Mouse (Mus musculus) stomach, embryonic 15.5 days (tissue): ENCODE measurements around the gene Alk. TPM values are rescaled to one million over a fixed set of nuclear protein-coding genes. Genes with fewer than 3 reads are reported as not detected.

ENCODE experiments used
- ATAC-seq: fragments of 200-750 bp; cut with Nextera tagmentation; 2 replicates; pipeline ENCODE4 v1.8.0; 2017; ENCODE audit warnings: low read depth, moderate number of reproducible peaks, moderate TSS enrichment; ENCODE audit not compliant: insufficient read depth, low FRiP score
- H3K27ac ChIP-seq: fragments of 300-500 bp; sonication (generic); 2 replicates; pipeline ENCODE4 v1.5.1; 2015; ENCODE audit warnings: mild to moderate bottlenecking, inconsistent platforms
- H3K27me3 ChIP-seq: fragments of 300-500 bp; sonication (generic); replicated peaks from 2 replicates; pipeline ENCODE4 v1.6.1; 2015; ENCODE audit warnings: inconsistent platforms
- H3K36me3 ChIP-seq: fragments of 300-500 bp; sonication (generic); 2 replicates; pipeline ENCODE4 v1.6.1; 2015; ENCODE audit warnings: inconsistent platforms
- H3K4me1 ChIP-seq: fragments of 300-500 bp; sonication (generic); 2 replicates; pipeline ENCODE4 v1.6.1; 2015; ENCODE audit warnings: inconsistent platforms
- H3K4me2 ChIP-seq: fragments of 300-500 bp; sonication (generic); 2 replicates; pipeline ENCODE4 v1.6.1; 2015; ENCODE audit warnings: mild to moderate bottlenecking, inconsistent platforms
- H3K4me3 ChIP-seq: fragments of 300-500 bp; sonication (generic); replicated peaks from 2 replicates; pipeline ENCODE4 v1.5.1; 2015; ENCODE audit warnings: inconsistent platforms
- H3K9ac ChIP-seq: fragments of 300-500 bp; sonication (generic); 2 replicates; pipeline ENCODE4 v1.6.1; 2015; ENCODE audit warnings: inconsistent platforms
- H3K9me3 ChIP-seq: fragments of 300-500 bp; sonication (generic); 2 replicates; pipeline ENCODE4 v1.6.1; 2016; ENCODE audit warnings: inconsistent platforms
- WGBS: fragments of 180-500 bp; shearing (Covaris S2); methylation state at CpG from one replicate; pipeline ENCODE4 v1.1.7; 2015; 5-methylcytosine and 5-hydroxymethylcytosine counted together
- polyA plus RNA-seq: library from polyadenylated mRNA; unstranded; fragments of >200 nt; fragmentation: Nextera tagmentation; extraction: Ambion mirVana; gene quantifications from 2 replicates; pipeline ENCODE4 v1.2.1, GENCODE M21; 2015

Gene Alk
- polyA plus RNA-seq, 1 experiment from 2014 or later: 1.7 TPM

GRCm38 (mm10) chr17:72230891-72231290 lies 373.5 kb downstream of the Alk start:
- Histone ChIP-seq H3K27ac (no peak overlapping the region), H3K36me3 (no peaks in the 10 kb centered on the region), H3K4me1 (no peaks in the 10 kb centered on the region), H3K4me2 (no peak overlapping the region), H3K9me3 (no peaks in the 10 kb centered on the region), H3K27me3 (no peaks in the 10 kb centered on the region), H3K9ac (no peak overlapping the region), H3K4me3 (no peak overlapping the region)
- ATAC-seq: no peak
- 82% methylated on average over 7 of the region's 7 CpGs for WGBS

- Histone ChIP-seq H3K4me3 (no peak overlapping the region), H3K4me2 (no peak overlapping the region), H3K9me3 (no peaks in the 10 kb centered on the region), H3K27ac (no peak overlapping the region), H3K4me1 (no peaks in the 10 kb centered on the region), H3K27me3 (no peaks in the 10 kb centered on the region), H3K9ac (no peak overlapping the region), H3K36me3 (no peaks in the 10 kb centered on the region)
- no peak for ATAC-seq
- WGBS: 88% methylated on average over 3 of the region's 3 CpGs
These were observed 385.6 kb downstream of the Alk start for GRCm38 (mm10) chr17:72218816-72219215.

GRCm38 (mm10) chr17:72197576-72197975 lies 406.9 kb downstream of the Alk start:
- H3K36me3 ChIP-seq: no peaks in the 10 kb centered on the region
- no peak overlapping the region for H3K27ac ChIP-seq
- 76% methylated on average over 6 of the region's 6 CpGs for WGBS
- H3K27me3 ChIP-seq: no peaks in the 10 kb centered on the region
- H3K4me3 ChIP-seq: no peak overlapping the region
- no peaks in the 10 kb centered on the region for H3K4me1 ChIP-seq
- H3K9ac ChIP-seq: no peak overlapping the region
- H3K9me3 ChIP-seq: no peaks in the 10 kb centered on the region
- ATAC-seq: no peak
- H3K4me2 ChIP-seq: no peak overlapping the region

- H3K36me3 ChIP-seq: no peaks in the 10 kb centered on the region
- ATAC-seq: no peak
- no peak overlapping the region for H3K4me2 ChIP-seq
- no peak overlapping the region for H3K4me3 ChIP-seq
- no peak overlapping the region for H3K9ac ChIP-seq
- H3K9me3 ChIP-seq: no peaks in the 10 kb centered on the region
- no peaks in the 10 kb centered on the region for H3K4me1 ChIP-seq
- WGBS: 39% methylated on average over 12 of the region's 12 CpGs
- no peaks in the 10 kb centered on the region for H3K27me3 ChIP-seq
- H3K27ac ChIP-seq: no peak overlapping the region
These were observed 409.3 kb downstream of the Alk start for GRCm38 (mm10) chr17:72194976-72195650.

- ATAC-seq: no peak
- Histone ChIP-seq H3K27me3 (no peaks in the 10 kb centered on the region), H3K4me2 (no peak overlapping the region), H3K27ac (no peak overlapping the region), H3K4me1 (no peaks in the 10 kb centered on the region), H3K9me3 (no peaks in the 10 kb centered on the region), H3K9ac (no peak overlapping the region), H3K36me3 (no peaks in the 10 kb centered on the region), H3K4me3 (no peak overlapping the region)
- WGBS: 63% methylated on average over 8 of the region's 8 CpGs
These were observed 413.9 kb downstream of the Alk start for GRCm38 (mm10) chr17:72190536-72190935.

- H3K4me3 ChIP-seq: no peak overlapping the region
- no peak overlapping the region for H3K4me2 ChIP-seq
These were observed 417.4 kb downstream of the Alk start for GRCm38 (mm10) chr17:72187026-72187425.

GRCm38 (mm10) chr17:72182414-72182813 lies 422.0 kb downstream of the Alk start:
- H3K9ac ChIP-seq: no peak overlapping the region
- H3K4me2 ChIP-seq: no peak overlapping the region
- no peaks in the 10 kb centered on the region for H3K4me1 ChIP-seq
- no peaks in the 10 kb centered on the region for H3K9me3 ChIP-seq
- WGBS: 57% methylated on average over 2 of the region's 2 CpGs
- no peak for ATAC-seq
- no peaks in the 10 kb centered on the region for H3K36me3 ChIP-seq
- no peak overlapping the region for H3K27ac ChIP-seq
- H3K4me3 ChIP-seq: no peak overlapping the region
- H3K27me3 ChIP-seq: no peaks in the 10 kb centered on the region

More at GRCm38 (mm10) chr17:72187026-72187425, 417.4 kb downstream of the Alk start:
- no peaks in the 10 kb centered on the region for H3K27me3 ChIP-seq
- H3K9ac ChIP-seq: no peak overlapping the region
- H3K4me1 ChIP-seq: no peaks in the 10 kb centered on the region
- WGBS: 83% methylated on average over 1 of the region's 1 CpGs
- H3K27ac ChIP-seq: no peak overlapping the region
- no peak for ATAC-seq
- no peaks in the 10 kb centered on the region for H3K36me3 ChIP-seq
- H3K9me3 ChIP-seq: no peaks in the 10 kb centered on the region

- Histone ChIP-seq H3K4me3 (no peak overlapping the region), H3K27me3 (no peaks in the 10 kb centered on the region), H3K9me3 (no peaks in the 10 kb centered on the region), H3K27ac (no peak overlapping the region), H3K36me3 (no peaks in the 10 kb centered on the region), H3K4me1 (no peaks in the 10 kb centered on the region), H3K4me2 (no peak overlapping the region), H3K9ac (no peak overlapping the region)
- 90% methylated on average over 9 of the region's 9 CpGs for WGBS
- no peak for ATAC-seq
These were observed 424.2 kb downstream of the Alk start for GRCm38 (mm10) chr17:72180200-72180599.

- no peak overlapping the region for H3K9ac ChIP-seq
- H3K36me3 ChIP-seq: no peaks in the 10 kb centered on the region
- H3K27me3 ChIP-seq: no peaks in the 10 kb centered on the region
- H3K4me3 ChIP-seq: no peak overlapping the region
- no peak overlapping the region for H3K27ac ChIP-seq
- H3K4me2 ChIP-seq: no peak overlapping the region
- H3K9me3 ChIP-seq: no peaks in the 10 kb centered on the region
- no peak for ATAC-seq
- 86% methylated on average over 14 of the region's 14 CpGs for WGBS
- no peaks in the 10 kb centered on the region for H3K4me1 ChIP-seq
These were observed 424.7 kb downstream of the Alk start for GRCm38 (mm10) chr17:72179722-72180140.

- H3K27ac ChIP-seq: no peak overlapping the region
- WGBS: 65% methylated on average over 3 of the region's 3 CpGs
- no peaks in the 10 kb centered on the region for H3K36me3 ChIP-seq
- no peak overlapping the region for H3K9ac ChIP-seq
- no peak overlapping the region for H3K4me3 ChIP-seq
- H3K9me3 ChIP-seq: no peaks in the 10 kb centered on the region
- H3K27me3 ChIP-seq: no peaks in the 10 kb centered on the region
- H3K4me2 ChIP-seq: no peak overlapping the region
- no peak for ATAC-seq
- no peaks in the 10 kb centered on the region for H3K4me1 ChIP-seq
These were observed 430.6 kb downstream of the Alk start for GRCm38 (mm10) chr17:72173778-72174177.

- 65% methylated on average over 5 of the region's 5 CpGs for WGBS
- no peaks in the 10 kb centered on the region for H3K27me3 ChIP-seq
- H3K4me3 ChIP-seq: no peak overlapping the region
- no peak overlapping the region for H3K4me2 ChIP-seq
- no peaks in the 10 kb centered on the region for H3K9me3 ChIP-seq
- no peak overlapping the region for H3K27ac ChIP-seq
- no peaks in the 10 kb centered on the region for H3K4me1 ChIP-seq
- no peak for ATAC-seq
- H3K9ac ChIP-seq: no peak overlapping the region
- H3K36me3 ChIP-seq: no peaks in the 10 kb centered on the region
These were observed 436.3 kb downstream of the Alk start for GRCm38 (mm10) chr17:72168152-72168551.

GRCm38 (mm10) chr17:72158857-72159385 lies 445.5 kb downstream of the Alk start:
- WGBS: 24% methylated on average over 5 of the region's 5 CpGs
- H3K4me3 ChIP-seq: no peak overlapping the region
- no peak for ATAC-seq

More at GRCm38 (mm10) chr17:72158857-72159385, 445.5 kb downstream of the Alk start:
- Histone ChIP-seq H3K9ac (no peak overlapping the region), H3K36me3 (no peaks in the 10 kb centered on the region), H3K27ac (no peak overlapping the region), H3K9me3 (no peaks in the 10 kb centered on the region), H3K27me3 (no peaks in the 10 kb centered on the region), H3K4me1 (no peaks in the 10 kb centered on the region), H3K4me2 (no peak overlapping the region)
